Mouse (Mus musculus) neutrophil, adult 5-6 weeks (primary cell): ENCODE data around the gene Cd19. TPM values are rescaled to one million over a fixed set of nuclear protein-coding genes. Genes with fewer than 3 reads are reported as not detected.

ENCODE experiments used
- total RNA-seq: library from RNA; stranded (forward); fragments of 200-1000 nt; gene quantifications from 2 replicates; pipeline ENCODE4 v1.2.3, GENCODE M21; 2017

Cd19 gene
- total RNA-seq, 1 experiment from 2014 or later, result 589 TPM

Other genes with a start within 250 kb of the Cd19 start
- gene Xpo6, start 214.4 kb downstream of the Cd19 start, total RNA-seq, result 179 and 200 TPM in 2 replicates
- 99.1 and 109 TPM in 2 replicates for gene Sbk1, start 142.3 kb downstream of the Cd19 start, total RNA-seq
- gene Lat, start 45.3 kb downstream of the Cd19 start, total RNA-seq, result 31.4 and 34.8 TPM in 2 replicates
- gene Spns1, start 37.4 kb downstream of the Cd19 start, total RNA-seq, result 14.8 and 16.5 TPM in 2 replicates
- 13.9 and 14.1 TPM in 2 replicates for gene Nfatc2ip, start 18.2 kb downstream of the Cd19 start, total RNA-seq
- 117 and 130 TPM in 2 replicates for gene Rabep2, start 13.9 kb upstream of the Cd19 start, total RNA-seq
- 0.37 and 1.6 TPM in 2 replicates for gene Atp2a1, start 48.2 kb upstream of the Cd19 start, total RNA-seq
- 30.0 and 34.0 TPM in 2 replicates for gene Sh2b1, start 60.5 kb upstream of the Cd19 start, total RNA-seq
- gene Tufm, start 72.5 kb upstream of the Cd19 start, total RNA-seq, result 33.6 and 38.4 TPM in 2 replicates
- 76.4 and 87.3 TPM in 2 replicates for gene Atxn2l, start 88.5 kb upstream of the Cd19 start, total RNA-seq
- gene Eif3c, start 151.5 kb upstream of the Cd19 start, total RNA-seq, result 93.6 and 99.5 TPM in 2 replicates
- 90.5 and 117 TPM in 2 replicates for gene Apobr, start 170.1 kb upstream of the Cd19 start, total RNA-seq
- 97.2 and 102 TPM in 2 replicates for gene Cln3, start 170.9 kb upstream of the Cd19 start, total RNA-seq
- 0.86 and 1.4 TPM in 2 replicates for gene Il27, start 180.1 kb upstream of the Cd19 start, total RNA-seq
- gene Nupr1, start 216.0 kb upstream of the Cd19 start, total RNA-seq, result 6.9 and 9.5 TPM in 2 replicates
- gene Sgf29, start 234.4 kb upstream of the Cd19 start, total RNA-seq, result 43.8 and 56.5 TPM in 2 replicates